Mouse (Mus musculus) left cerebral cortex, postnatal 36 days (tissue): ENCODE measurements around the gene Garnl3. TPM values are rescaled to one million over a fixed set of nuclear protein-coding genes. Genes with fewer than 3 reads are reported as not detected.

Source experiments
- DNase-seq, 2 experiments: peaks; one replicate each; pipeline ENCODE4 v3.0.0; 2021 to 2022; ENCODE audit warnings: low spot score in 2 of 2, mixed read lengths in 1 of 2
- intact Hi-C: fragments of 180-260 bp; cut with DNase I; formaldehyde crosslinking; loops from one replicate; pipeline ENCODE4 v1.15.1; 2025
- total RNA-seq, 2 experiments: library from RNA; stranded (reverse); gene quantifications; 2 replicates each; pipeline ENCODE4 v1.2.3; 2021

Garnl3 gene
- total RNA-seq, 2 experiments from 2014 or later, result 104 to 129 TPM

DNA sequence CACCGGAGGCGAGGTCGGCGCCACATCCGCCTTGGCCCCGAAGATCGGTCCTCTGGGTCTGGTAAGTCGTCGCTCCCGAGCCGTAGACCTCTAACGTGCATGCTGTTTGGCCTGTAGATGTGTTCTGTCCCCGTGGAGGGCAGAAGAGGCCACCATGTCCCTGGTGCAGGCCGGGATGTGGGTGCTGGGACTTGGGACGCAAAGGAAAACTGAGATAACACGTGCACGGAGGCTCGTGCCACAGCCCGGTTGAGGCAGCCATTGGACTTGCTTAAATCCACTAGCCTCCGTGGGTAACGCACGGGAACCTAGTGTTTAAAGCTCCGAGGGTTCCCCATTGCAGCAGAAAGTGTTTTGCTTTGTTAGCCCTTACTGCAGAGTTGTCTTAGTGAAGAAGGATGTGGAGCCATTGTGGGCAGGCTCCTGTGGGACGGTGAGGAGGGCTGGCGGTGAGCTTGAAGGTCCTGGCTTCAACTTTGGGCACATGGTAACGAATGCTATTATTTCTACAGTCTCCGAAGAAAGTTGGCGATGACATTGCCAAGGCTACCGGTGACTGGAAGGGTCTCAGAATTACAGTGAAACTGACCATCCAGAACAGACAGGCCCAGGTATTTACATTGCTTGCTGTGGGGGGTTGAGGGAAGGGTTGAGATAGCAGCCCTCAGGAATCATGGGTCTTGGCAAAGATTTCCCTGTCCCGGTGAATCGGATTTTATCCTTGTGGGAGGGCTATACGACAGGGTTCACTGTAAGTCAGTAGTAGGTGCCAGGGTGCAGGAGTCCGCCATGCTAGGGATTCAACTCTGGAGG lies 169.2 kb downstream of the Garnl3 start:
- DNase-seq, result peak in 1 of 2 experiments; percentile 49
- intact Hi-C loops, result no loop called here

GRCm38 (mm10) chr2:32961192-32961995 lies 170.1 kb downstream of the Garnl3 start, which contains the start of the genes Rpl12 and Lrsam1:
Gene Rpl12 (plus strand): TSS chr2:32961559.
Gene Lrsam1 (minus strand): TSS chr2:32961614.
- DNase-seq, result peak; percentile 93 to 94
- intact Hi-C loops, result no loop called here

- no peak for DNase-seq
- intact Hi-C loops, result no loop called here
These were observed 171.2 kb downstream of the Garnl3 start for GRCm38 (mm10) chr2:32960273-32960672.

GRCm38 (mm10) chr2:32957344-32957743 lies 174.1 kb downstream of the Garnl3 start:
- intact Hi-C loops, result no loop called here
- DNase-seq, result no peak

DNA sequence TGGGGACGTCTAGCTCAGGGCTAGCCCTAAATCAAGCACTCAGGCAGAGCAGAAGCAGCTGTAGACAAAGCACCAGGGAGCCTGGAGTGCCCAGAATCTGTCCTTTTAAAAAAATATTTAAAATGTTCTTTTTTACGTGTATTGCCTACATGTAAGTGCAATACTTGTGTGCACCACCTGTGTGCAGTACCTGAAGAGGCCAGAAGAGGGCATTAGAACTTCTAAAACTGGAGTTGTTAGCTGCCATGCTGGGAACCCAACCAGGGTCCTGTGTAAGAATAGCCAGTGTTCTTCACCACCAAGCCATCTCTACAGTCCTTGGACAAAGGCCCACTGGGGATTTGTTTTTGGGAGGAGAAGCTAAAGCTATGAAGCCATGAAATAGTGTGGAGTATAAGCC lies 176.9 kb downstream of the Garnl3 start:
- DNase-seq, result no peak
- intact Hi-C loops, result no loop called here

GRCm38 (mm10) chr2:32947454-32947853 lies 184.0 kb downstream of the Garnl3 start:
- intact Hi-C loops, result no loop called here
- no peak for DNase-seq

DNA sequence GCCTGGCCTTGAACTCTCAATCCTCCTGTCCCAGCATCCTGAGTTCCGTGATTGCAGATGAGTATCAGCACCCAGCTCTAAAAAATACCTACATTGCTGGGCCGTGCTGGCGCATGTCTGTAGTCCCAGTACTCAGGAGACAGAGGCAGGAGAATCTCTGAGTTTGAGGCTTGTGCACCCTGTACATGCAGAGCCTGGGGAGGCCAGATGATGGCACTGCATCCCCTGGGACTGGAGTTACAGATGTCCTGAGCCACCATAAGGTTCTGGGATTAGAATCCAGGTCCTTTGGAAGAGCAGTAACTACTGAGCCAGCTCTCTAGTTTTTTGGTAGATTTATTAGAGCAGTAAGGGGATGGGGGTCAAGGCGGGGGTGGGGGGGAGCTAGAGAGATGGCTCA lies 191.0 kb downstream of the Garnl3 start:
- intact Hi-C loops, result no loop called here
- no peak for DNase-seq

- intact Hi-C loops, result no loop called here
- DNase-seq, result no peak
These were observed 192.0 kb downstream of the Garnl3 start for GRCm38 (mm10) chr2:32939418-32939817.

DNA sequence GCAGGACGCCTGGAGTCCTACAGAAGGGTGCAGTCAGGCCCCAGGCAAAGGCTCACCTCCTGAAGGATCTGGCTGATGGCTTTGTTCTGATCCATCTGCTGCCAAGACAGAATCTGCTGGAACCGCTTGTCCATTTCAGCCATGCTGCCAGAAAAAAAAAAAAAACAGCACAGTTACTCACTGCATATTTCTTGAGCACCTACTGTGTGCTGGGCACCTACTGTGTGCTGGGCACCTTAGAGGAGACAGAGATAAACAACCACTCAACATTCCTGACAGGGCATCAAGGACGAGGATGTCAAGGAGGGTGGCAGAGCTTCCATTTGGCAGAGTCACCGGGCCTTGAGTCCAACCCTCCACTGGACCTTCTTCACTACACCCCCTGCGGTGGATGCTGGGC lies 192.7 kb downstream of the Garnl3 start:
- intact Hi-C loops, result no loop called here

More for the DNA sequence above, 192.7 kb downstream of the Garnl3 start:
- DNase-seq, result no peak

Other genes with a start within 250 kb of the Garnl3 start
- 100 to 1,000 TPM; 107 to 115 TPM for gene Rpl12, start 170.1 kb downstream of the Garnl3 start, total RNA-seq
- gene Lrsam1, start 170.0 kb downstream of the Garnl3 start, total RNA-seq, result 10 to 100 TPM; 34.7 to 36.2 TPM
- gene Slc2a8, start 149.6 kb downstream of the Garnl3 start, total RNA-seq, result 10 to 100 TPM; 26.9 to 27.1 TPM
- gene Angptl2, start 84.4 kb upstream of the Garnl3 start, total RNA-seq, result 1 to 10 TPM; 1.5 to 2.2 TPM
- gene Ralgps1, start 239.8 kb upstream of the Garnl3 start, total RNA-seq, result 10 to 100 TPM; 51.5 to 71.2 TPM